Mouse (Mus musculus): Measurements from ENCODE around the gene Tmeff1. TPM values are rescaled to one million over a fixed set of nuclear protein-coding genes. Genes with fewer than 3 reads are reported as not detected.

Tmeff1 gene
- polyA plus RNA-seq, 1 experiment from 2014 or later, result 16.7 TPM

DNA sequence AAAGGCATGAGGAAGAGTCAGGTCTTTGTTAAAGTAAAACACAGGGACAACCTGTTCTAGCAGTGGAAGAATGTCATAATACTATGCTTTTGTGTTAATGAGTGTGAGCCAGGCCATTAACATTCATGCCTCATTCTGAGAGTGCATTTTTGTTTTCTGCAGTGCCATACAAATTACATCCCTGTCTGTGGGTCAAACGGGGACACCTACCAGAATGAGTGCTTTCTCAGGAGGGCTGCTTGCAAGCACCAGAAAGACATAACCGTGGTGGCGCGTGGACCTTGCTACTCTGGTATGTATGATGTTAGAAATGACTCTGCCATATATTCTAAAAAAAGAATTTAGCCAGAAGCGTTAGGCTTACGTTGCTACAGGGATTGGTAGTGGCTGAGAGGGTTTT is 25.3 kb downstream of the Tmeff1 start:
- peaks cover 6% of the 10 kb centered on the region; the same call in 1 of the 2 replicates for H3K36me3 ChIP-seq (ENCODE audit: control insufficient read depth, insufficient read depth, low read length)
- H3K27me3 ChIP-seq (ENCODE audit: control insufficient read depth, insufficient read depth, low read length), result no peaks in the 10 kb centered on the region
- TF ChIP-seq EP300 (optimal IDR thresholded peaks at IDR 0.05), result no peak
- no peak for TF ChIP-seq CTCF (IDR thresholded peaks at IDR 0.05; ENCODE audit: low read depth)

GRCm38 (mm10) chr4:48615483-48615882 is 30.5 kb downstream of the Tmeff1 start:
- DNase-seq (ENCODE audit: low spot score) (no peak), ATAC-seq (ENCODE audit: low FRiP score, low TSS enrichment) (no peak)
- WGBS, result 87% methylated on average over 4 of the region's 4 CpGs
- Histone ChIP-seq H3K27me3 (ENCODE audit: control insufficient read depth, insufficient read depth, low read length) (no peaks in the 10 kb centered on the region), H3K4me2 (replicated peaks; ENCODE audit: low read depth) (no peak overlapping the region), H3K36me3 (ENCODE audit: control insufficient read depth, insufficient read depth, low read length) (no peaks in the 10 kb centered on the region), H3K27ac (replicated peaks) (no peak overlapping the region), H3K9ac (ENCODE audit: low read length) (no peak overlapping the region), H3K4me3 (ENCODE audit: low read depth, low read length) (no peak overlapping the region), H3K4me1 (replicated peaks; ENCODE audit: control insufficient read depth, insufficient read depth) (no peaks in the 10 kb centered on the region), H3K9me3 (ENCODE audit: control insufficient read depth, low read length) (no peaks in the 10 kb centered on the region)
- TF ChIP-seq CTCF (IDR thresholded peaks at IDR 0.05; ENCODE audit: low read depth), result no peak
- no peak for TF ChIP-seq EP300 (optimal IDR thresholded peaks at IDR 0.05)

More for the DNA sequence above, 25.3 kb downstream of the Tmeff1 start:
- Histone ChIP-seq H3K4me1 (replicated peaks; ENCODE audit: control insufficient read depth, insufficient read depth) (no peaks in the 10 kb centered on the region), H3K4me3 (ENCODE audit: low read depth, low read length) (no peak overlapping the region), H3K27ac (replicated peaks) (no peak overlapping the region), H3K9ac (ENCODE audit: low read length) (no peak overlapping the region), H3K9me3 (ENCODE audit: control insufficient read depth, low read length) (no peaks in the 10 kb centered on the region), H3K4me2 (replicated peaks; ENCODE audit: low read depth) (no peak overlapping the region)
- ATAC-seq (ENCODE audit: low FRiP score, low TSS enrichment), result no peak
- DNase-seq (ENCODE audit: low spot score), result no peak
- WGBS, result 91% methylated on average over 6 of the region's 6 CpGs

- WGBS, result 87% methylated on average over 15 of the region's 15 CpGs
- Histone ChIP-seq H3K27ac (replicated peaks) (no peak overlapping the region), H3K36me3 (ENCODE audit: control insufficient read depth, insufficient read depth, low read length) (no peaks in the 10 kb centered on the region), H3K27me3 (ENCODE audit: control insufficient read depth, insufficient read depth, low read length) (no peaks in the 10 kb centered on the region), H3K4me1 (replicated peaks; ENCODE audit: control insufficient read depth, insufficient read depth) (no peaks in the 10 kb centered on the region), H3K9ac (ENCODE audit: low read length) (no peak overlapping the region), H3K4me2 (replicated peaks; ENCODE audit: low read depth) (no peak overlapping the region), H3K4me3 (ENCODE audit: low read depth, low read length) (no peak overlapping the region), H3K9me3 (ENCODE audit: control insufficient read depth, low read length) (no peaks in the 10 kb centered on the region)
- TF ChIP-seq EP300 (optimal IDR thresholded peaks at IDR 0.05) (no peak), CTCF (IDR thresholded peaks at IDR 0.05; ENCODE audit: low read depth) (no peak)
- DNase-seq (ENCODE audit: low spot score) (no peak), ATAC-seq (ENCODE audit: low FRiP score, low TSS enrichment) (no peak)
Measured at GRCm38 (mm10) chr4:48617201-48617600, 32.2 kb downstream of the Tmeff1 start.

- DNase-seq (ENCODE audit: low spot score) (no peak), ATAC-seq (ENCODE audit: low FRiP score, low TSS enrichment) (no peak)
- H3K4me2 ChIP-seq (replicated peaks; ENCODE audit: low read depth), result no peak overlapping the region
- no peaks in the 10 kb centered on the region for H3K4me1 ChIP-seq (replicated peaks; ENCODE audit: control insufficient read depth, insufficient read depth)
- no peak overlapping the region for H3K4me3 ChIP-seq (ENCODE audit: low read depth, low read length)
- H3K27me3 ChIP-seq (ENCODE audit: control insufficient read depth, insufficient read depth, low read length), result no peaks in the 10 kb centered on the region
- H3K9ac ChIP-seq (ENCODE audit: low read length), result no peak overlapping the region
- no peak overlapping the region for H3K27ac ChIP-seq (replicated peaks)
- 94% methylated on average over 6 of the region's 6 CpGs for WGBS
- TF ChIP-seq EP300 (optimal IDR thresholded peaks at IDR 0.05) (no peak), CTCF (IDR thresholded peaks at IDR 0.05; ENCODE audit: low read depth) (no peak)
- H3K9me3 ChIP-seq (ENCODE audit: control insufficient read depth, low read length), result no peaks in the 10 kb centered on the region
- no peaks in the 10 kb centered on the region for H3K36me3 ChIP-seq (ENCODE audit: control insufficient read depth, insufficient read depth, low read length)
Measured at GRCm38 (mm10) chr4:48620121-48620520, 35.1 kb downstream of the Tmeff1 start.

GRCm38 (mm10) chr4:48622246-48622645 is 37.3 kb downstream of the Tmeff1 start:
- no peak for ATAC-seq (ENCODE audit: low FRiP score, low TSS enrichment)

GRCm38 (mm10) chr4:48622946-48623345 is 38.0 kb downstream of the Tmeff1 start:
- Histone ChIP-seq H3K4me1 (replicated peaks; ENCODE audit: control insufficient read depth, insufficient read depth) (no peaks in the 10 kb centered on the region), H3K27me3 (ENCODE audit: control insufficient read depth, insufficient read depth, low read length) (no peaks in the 10 kb centered on the region), H3K4me2 (replicated peaks; ENCODE audit: low read depth) (no peak overlapping the region), H3K9me3 (ENCODE audit: control insufficient read depth, low read length) (no peaks in the 10 kb centered on the region), H3K36me3 (ENCODE audit: control insufficient read depth, insufficient read depth, low read length) (no peaks in the 10 kb centered on the region), H3K4me3 (ENCODE audit: low read depth, low read length) (no peak overlapping the region), H3K9ac (ENCODE audit: low read length) (no peak overlapping the region), H3K27ac (replicated peaks) (no peak overlapping the region)
- DNase-seq (ENCODE audit: low spot score) (no peak), ATAC-seq (ENCODE audit: low FRiP score, low TSS enrichment) (no peak)
- no peak for TF ChIP-seq EP300 (optimal IDR thresholded peaks at IDR 0.05)
- no peak for TF ChIP-seq CTCF (IDR thresholded peaks at IDR 0.05; ENCODE audit: low read depth)
- whole genome bisulfite sequencing, result 89% methylated on average over 7 of the region's 7 CpGs

More at GRCm38 (mm10) chr4:48622246-48622645, 37.3 kb downstream of the Tmeff1 start:
- 75% methylated on average over 6 of the region's 6 CpGs for WGBS
- no peak overlapping the region for H3K4me2 ChIP-seq (replicated peaks; ENCODE audit: low read depth)
- H3K27me3 ChIP-seq (ENCODE audit: control insufficient read depth, insufficient read depth, low read length), result no peaks in the 10 kb centered on the region
- no peaks in the 10 kb centered on the region for H3K36me3 ChIP-seq (ENCODE audit: control insufficient read depth, insufficient read depth, low read length)
- H3K4me1 ChIP-seq (replicated peaks; ENCODE audit: control insufficient read depth, insufficient read depth), result no peaks in the 10 kb centered on the region
- no peak for DNase-seq (ENCODE audit: low spot score)
- H3K9ac ChIP-seq (ENCODE audit: low read length), result no peak overlapping the region
- H3K9me3 ChIP-seq (ENCODE audit: control insufficient read depth, low read length), result no peaks in the 10 kb centered on the region
- no peak for TF ChIP-seq EP300 (optimal IDR thresholded peaks at IDR 0.05)
- no peak overlapping the region for H3K27ac ChIP-seq (replicated peaks)
- H3K4me3 ChIP-seq (ENCODE audit: low read depth, low read length), result no peak overlapping the region

All from stomach, postnatal 0 days (tissue).